Mouse (Mus musculus) erythroblast, embryonic 14.5 days (primary cell): ENCODE results near the gene Dctpp1. TPM values are rescaled to one million over a fixed set of nuclear protein-coding genes. Genes with fewer than 3 reads are reported as not detected.

Source experiments
- H3K27me3 ChIP-seq: 2 replicates; pipeline ENCODE4 v1.6.1; 2012; ENCODE audit warnings: inconsistent platforms; ENCODE audit not compliant: control insufficient read depth
- H3K36me3 ChIP-seq: 2 replicates; pipeline ENCODE4 v1.6.1; 2012; ENCODE audit warnings: mild to moderate bottlenecking, inconsistent platforms; ENCODE audit not compliant: control insufficient read depth
- H3K4me1 ChIP-seq: 2 replicates; pipeline ENCODE4 v1.6.1; 2012; ENCODE audit warnings: inconsistent platforms; ENCODE audit not compliant: control insufficient read depth
- H3K4me3 ChIP-seq: replicated peaks from 2 replicates; pipeline ENCODE3; 2012; ENCODE audit warnings: moderate library complexity, mild to moderate bottlenecking, inconsistent platforms
- H3K9me3 ChIP-seq: 2 replicates; pipeline ENCODE4 v1.6.1; 2012; ENCODE audit warnings: low read length, inconsistent platforms, mixed read lengths; ENCODE audit not compliant: control insufficient read depth
- GATA1 ChIP-seq: IDR thresholded peaks from 2 replicates; pipeline ENCODE4 v1.6.1; 2012; ENCODE audit warnings: low read length, inconsistent platforms, mixed read lengths
- TAL1 ChIP-seq: IDR thresholded peaks from 3 replicates; pipeline ENCODE4 v1.6.1; 2012; ENCODE audit warnings: low read length, inconsistent platforms, mixed read lengths
- polyA plus RNA-seq: library from polyadenylated mRNA; stranded (reverse); fragments of >175 nt; gene quantifications from 2 replicates; pipeline ENCODE4 v1.2.3, GENCODE M21; 2012

Gene Dctpp1
- polyA plus RNA-seq, 1 experiment: 9.7 TPM

DNA sequence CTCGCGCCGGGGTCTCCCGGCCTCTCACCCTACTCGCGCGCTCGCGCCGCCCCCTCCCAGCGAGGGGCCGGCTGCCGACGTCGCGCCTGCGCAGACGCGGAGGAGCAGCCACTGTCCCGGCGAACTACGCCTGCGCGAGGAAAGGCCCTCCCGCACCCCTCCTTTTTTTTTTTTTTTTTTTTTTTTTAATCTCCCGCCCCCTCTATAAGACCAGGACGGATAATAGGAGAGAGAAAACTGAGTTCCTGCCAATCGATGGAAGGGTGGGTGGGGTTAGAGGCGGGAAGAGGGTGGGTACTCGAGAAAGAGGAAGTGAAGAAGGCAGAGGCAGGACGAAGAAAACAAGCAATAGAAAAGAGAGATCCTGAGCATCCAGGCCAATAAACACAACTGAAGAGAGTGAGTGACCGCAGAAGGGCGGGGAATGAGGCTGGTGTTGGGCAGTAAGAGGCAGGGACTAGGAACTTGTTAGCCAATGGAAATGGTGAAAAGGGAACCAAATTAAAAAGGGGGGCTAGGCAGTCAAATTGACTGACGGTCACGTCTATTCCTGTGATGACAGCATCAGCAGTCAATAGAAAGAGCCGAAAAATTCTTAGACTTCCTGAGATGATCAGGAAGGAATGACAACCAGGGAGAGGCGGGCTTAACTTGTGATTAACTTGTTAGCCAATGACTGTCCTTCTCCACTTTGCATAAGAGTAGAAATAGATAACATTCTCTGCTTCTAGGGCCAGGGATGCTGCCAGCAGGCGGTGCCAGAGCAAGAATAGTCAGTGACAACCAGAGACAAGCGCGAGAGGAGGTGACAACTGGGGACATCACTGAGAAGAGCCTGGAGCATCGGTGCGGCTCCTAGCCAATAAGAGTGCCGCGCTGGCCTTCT, 51.7 kb downstream of the Dctpp1 start, which contains the start of gene Mylpf:
Gene Mylpf, plus strand, starts transcription at position 338 of the 886 bp plus-strand sequence.
- TF ChIP-seq GATA1: peak; percentile 69
- TF ChIP-seq TAL1: no peak
- peaks cover 45% of the 10 kb centered on the region for H3K36me3 ChIP-seq
- H3K4me1 ChIP-seq: peaks cover 78% of the 10 kb centered on the region
- H3K27me3 ChIP-seq: no peaks in the 10 kb centered on the region
- H3K9me3 ChIP-seq: no peaks in the 10 kb centered on the region
- H3K4me3 ChIP-seq: peak within 1 kb of the TSS; percentile 90

DNA sequence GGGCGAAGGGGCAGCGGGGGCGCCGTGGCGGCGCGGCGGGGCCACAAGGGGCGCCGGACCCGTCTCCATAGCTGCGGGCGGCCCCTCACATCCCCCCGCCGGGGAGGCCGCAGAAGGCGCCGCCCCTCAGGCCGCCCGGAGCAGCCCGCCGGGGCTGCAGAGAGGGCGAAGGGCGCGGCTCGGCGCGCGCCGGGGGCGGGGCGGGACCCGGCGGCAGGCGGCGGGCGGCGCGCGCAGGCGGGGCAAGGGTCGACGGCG, 52.3 kb downstream of the Dctpp1 start, which contains the start of gene Tbc1d10b:
Gene Tbc1d10b, minus strand, starts transcription at position 174 of the 258 bp plus-strand sequence.
- H3K4me1 ChIP-seq: peaks cover 76% of the 10 kb centered on the region
- H3K4me3 ChIP-seq: peak within 1 kb of the TSS; percentile 90
- no peaks in the 10 kb centered on the region for H3K27me3 ChIP-seq
- H3K36me3 ChIP-seq: peaks cover 47% of the 10 kb centered on the region
- TF ChIP-seq TAL1 (no peak), GATA1 (no peak)
- H3K9me3 ChIP-seq: no peaks in the 10 kb centered on the region

DNA sequence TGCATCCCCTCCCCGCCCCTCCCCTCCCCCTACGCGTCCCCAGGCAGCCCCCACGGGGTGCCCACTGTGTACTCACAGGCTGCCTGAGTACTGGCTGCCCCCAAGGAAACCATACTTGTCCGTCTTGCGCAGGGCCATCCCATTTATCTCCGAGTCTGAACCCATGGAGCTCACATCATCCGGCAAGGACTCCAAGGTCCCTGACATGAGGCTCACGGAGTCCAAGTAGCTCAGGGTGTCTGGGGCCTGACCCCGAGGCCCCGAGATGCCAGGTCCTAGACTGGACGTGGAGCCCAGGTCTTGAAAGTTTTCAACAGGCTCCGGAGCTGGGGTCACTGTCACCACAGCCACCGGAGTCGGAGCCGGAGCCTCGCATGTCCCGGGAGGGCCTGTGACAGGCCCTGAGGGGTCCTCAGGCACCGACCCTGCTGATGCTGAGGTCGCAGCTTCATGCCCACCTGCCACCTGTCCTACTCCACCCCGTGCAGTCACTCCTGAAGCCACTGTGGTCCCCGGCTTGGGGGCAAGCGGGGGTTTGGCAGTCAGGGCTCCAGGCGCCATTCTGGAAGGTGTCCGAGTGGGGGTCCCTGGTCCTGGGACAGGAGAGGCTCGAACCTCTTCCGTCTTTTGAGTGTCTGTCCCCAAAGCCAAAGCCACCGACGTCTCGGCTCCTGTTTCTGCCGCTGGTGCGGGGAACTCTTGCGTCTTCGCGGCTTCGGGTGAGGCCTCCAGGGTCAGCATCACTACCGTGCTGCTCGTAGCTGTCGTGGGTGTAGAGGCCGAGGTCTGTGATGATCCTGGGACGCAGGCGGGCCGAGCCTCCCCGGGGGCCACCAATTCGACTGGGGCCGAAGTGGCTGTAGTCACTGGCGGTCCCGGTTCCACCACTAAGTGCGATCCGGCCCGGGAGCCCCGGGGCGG, 52.9 kb downstream of the Dctpp1 start:
- Histone ChIP-seq H3K27me3 (no peaks in the 10 kb centered on the region), H3K4me3 (peak overlapping the region; percentile 90), H3K36me3 (peaks cover 49% of the 10 kb centered on the region), H3K4me1 (peaks cover 70% of the 10 kb centered on the region), H3K9me3 (no peaks in the 10 kb centered on the region)
- TF ChIP-seq GATA1: no peak

Other genes starting within 250 kb of the Dctpp1 start
- gene Mvp, start 246.1 kb downstream of the Dctpp1 start, polyA plus RNA-seq: 0.87 and 1.2 TPM in 2 replicates
- not detected in 2 replicates for gene Pagr1b, start 244.2 kb downstream of the Dctpp1 start, polyA plus RNA-seq
- 8.2 and 13.3 TPM in 2 replicates for gene Pagr1a, start 243.4 kb downstream of the Dctpp1 start, polyA plus RNA-seq
- gene Gm42742, start 239.6 kb downstream of the Dctpp1 start, polyA plus RNA-seq: 15.4 and 20.8 TPM in 2 replicates
- gene Prrt2, start 239.5 kb downstream of the Dctpp1 start, polyA plus RNA-seq: 0.04 and 0.17 TPM in 2 replicates
- gene Maz, start 233.7 kb downstream of the Dctpp1 start, polyA plus RNA-seq: 173 and 193 TPM in 2 replicates
- 19.9 and 23.7 TPM in 2 replicates for gene Kif22, start 218.2 kb downstream of the Dctpp1 start, polyA plus RNA-seq
- gene Zg16, start 173.4 kb downstream of the Dctpp1 start, polyA plus RNA-seq: not detected in 2 replicates
- gene AI467606, start 169.3 kb downstream of the Dctpp1 start, polyA plus RNA-seq: 1.2 and 1.4 TPM in 2 replicates
- 0.12 and 0.17 TPM in 2 replicates for gene Qprt, start 138.5 kb downstream of the Dctpp1 start, polyA plus RNA-seq
- gene Spn, start 122.9 kb downstream of the Dctpp1 start, polyA plus RNA-seq: 0.52 and 0.83 TPM in 2 replicates
- gene Cd2bp2, start 64.7 kb downstream of the Dctpp1 start, polyA plus RNA-seq: 6.9 and 9.2 TPM in 2 replicates
- 9.3 and 10.4 TPM in 2 replicates for gene Tbc1d10b, start 52.2 kb downstream of the Dctpp1 start, polyA plus RNA-seq
- gene Mylpf, start 51.8 kb downstream of the Dctpp1 start, polyA plus RNA-seq: 2.0 and 3.5 TPM in 2 replicates
- 0.26 and 0.33 TPM in 2 replicates for gene Zfp553, start 27.6 kb downstream of the Dctpp1 start, polyA plus RNA-seq
- 26.0 and 36.2 TPM in 2 replicates for gene Sept1, start 27.6 kb downstream of the Dctpp1 start, polyA plus RNA-seq
- gene Zfp771, start 16.4 kb downstream of the Dctpp1 start, polyA plus RNA-seq: 4.0 and 4.8 TPM in 2 replicates
- 1.4 and 1.5 TPM in 2 replicates for gene Sephs2, start 13.3 kb upstream of the Dctpp1 start, polyA plus RNA-seq
- gene Itgal, start 35.6 kb upstream of the Dctpp1 start, polyA plus RNA-seq: 0.06 TPM in 2 replicates
- 0.17 and 0.26 TPM in 2 replicates for gene Zfp768, start 84.9 kb upstream of the Dctpp1 start, polyA plus RNA-seq
- gene Zfp747, start 115.3 kb upstream of the Dctpp1 start, polyA plus RNA-seq: 0.08 TPM in 1 of 2 replicates, not detected in the other
- gene 9130019O22Rik, start 126.5 kb upstream of the Dctpp1 start, polyA plus RNA-seq: 0.02 TPM in 2 replicates
- 0.06 TPM in 1 of 2 replicates, not detected in the other for gene E430018J23Rik, start 132.9 kb upstream of the Dctpp1 start, polyA plus RNA-seq
- gene Zfp764, start 146.1 kb upstream of the Dctpp1 start, polyA plus RNA-seq: 0.04 TPM in 1 of 2 replicates, not detected in the other
- gene Zfp688, start 161.4 kb upstream of the Dctpp1 start, polyA plus RNA-seq: 2.3 and 2.4 TPM in 2 replicates
- gene Zfp689, start 188.4 kb upstream of the Dctpp1 start, polyA plus RNA-seq: 2.1 and 3.0 TPM in 2 replicates
- 11.7 and 14.3 TPM in 2 replicates for gene Prr14, start 198.9 kb upstream of the Dctpp1 start, polyA plus RNA-seq
- gene Fbrs, start 218.5 kb upstream of the Dctpp1 start, polyA plus RNA-seq: 36.3 and 37.8 TPM in 2 replicates